Mouse (Mus musculus): ENCODE data around the gene Nt5m. TPM values are rescaled to one million over a fixed set of nuclear protein-coding genes. Genes with fewer than 3 reads are reported as not detected.

The Nt5m gene
- polyA plus RNA-seq, 1 experiment from 2014 or later: 37.1 TPM

GRCm38 (mm10) chr11:59885217-59885986 is 46.2 kb downstream of the Nt5m start:
- no peaks in the 10 kb centered on the region for H3K4me1 ChIP-seq (ENCODE audit: control insufficient read depth, insufficient read depth, low read length)
- peak; percentile 36 for DNase-seq (ENCODE audit: low spot score)

DNA sequence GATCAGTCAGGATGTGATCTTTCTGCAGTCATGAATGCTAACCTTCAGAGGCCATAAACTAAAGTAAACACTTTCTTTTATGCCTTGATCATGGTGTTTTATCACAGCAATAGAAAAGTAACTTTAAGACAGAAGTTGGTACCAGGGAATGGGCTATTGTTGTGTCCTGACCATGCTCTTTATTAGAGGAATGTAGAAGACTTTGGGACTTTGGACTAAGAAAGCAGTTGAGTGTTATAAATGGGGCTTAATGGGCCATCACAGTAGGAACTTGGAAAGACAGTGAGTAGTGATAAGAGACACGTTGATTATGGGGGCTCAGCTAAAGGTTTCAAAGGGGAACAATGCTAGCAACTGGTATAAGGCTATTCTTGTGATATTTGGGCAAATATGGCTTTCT is 47.7 kb downstream of the Nt5m start:
- Histone ChIP-seq H3K9ac (replicated peaks; ENCODE audit: low read length) (no peak overlapping the region), H3K4me2 (ENCODE audit: low read depth, low read length) (no peak overlapping the region), H3K27me3 (ENCODE audit: control insufficient read depth, insufficient read depth, low read length) (no peaks in the 10 kb centered on the region), H3K4me3 (ENCODE audit: low read depth, low read length) (no peak overlapping the region), H3K4me1 (ENCODE audit: control insufficient read depth, insufficient read depth, low read length) (no peaks in the 10 kb centered on the region), H3K36me3 (replicated peaks; ENCODE audit: control insufficient read depth, insufficient read depth, low read depth, low read length) (no peaks in the 10 kb centered on the region), H3K9me3 (replicated peaks; ENCODE audit: control insufficient read depth, low read length) (no peaks in the 10 kb centered on the region), H3K27ac (replicated peaks; ENCODE audit: low read depth, low read length) (no peak overlapping the region)
- ATAC-seq (replicated peaks; ENCODE audit: insufficient number of reproducible peaks, low FRiP score, low TSS enrichment, low read depth): no peak
- WGBS: 89% methylated on average over 1 of the region's 1 CpGs
- no peak for DNase-seq (ENCODE audit: low spot score)

More at GRCm38 (mm10) chr11:59885217-59885986, 46.2 kb downstream of the Nt5m start:
- no peak overlapping the region for H3K4me3 ChIP-seq (ENCODE audit: low read depth, low read length)
- H3K9ac ChIP-seq (replicated peaks; ENCODE audit: low read length): no peak overlapping the region
- H3K36me3 ChIP-seq (replicated peaks; ENCODE audit: control insufficient read depth, insufficient read depth, low read depth, low read length): no peaks in the 10 kb centered on the region
- WGBS: 52% methylated on average over 17 of the region's 17 CpGs
- H3K4me2 ChIP-seq (ENCODE audit: low read depth, low read length): no peak overlapping the region
- H3K9me3 ChIP-seq (replicated peaks; ENCODE audit: control insufficient read depth, low read length): no peaks in the 10 kb centered on the region
- H3K27me3 ChIP-seq (ENCODE audit: control insufficient read depth, insufficient read depth, low read length): no peaks in the 10 kb centered on the region
- ATAC-seq (replicated peaks; ENCODE audit: insufficient number of reproducible peaks, low FRiP score, low TSS enrichment, low read depth): no peak
- H3K27ac ChIP-seq (replicated peaks; ENCODE audit: low read depth, low read length): no peak overlapping the region

- no peak overlapping the region for H3K4me3 ChIP-seq (ENCODE audit: low read depth, low read length)
- H3K27me3 ChIP-seq (ENCODE audit: control insufficient read depth, insufficient read depth, low read length): no peaks in the 10 kb centered on the region
- WGBS: 73% methylated on average over 5 of the region's 5 CpGs
- H3K27ac ChIP-seq (replicated peaks; ENCODE audit: low read depth, low read length): no peak overlapping the region
- H3K4me1 ChIP-seq (ENCODE audit: control insufficient read depth, insufficient read depth, low read length): no peaks in the 10 kb centered on the region
- H3K4me2 ChIP-seq (ENCODE audit: low read depth, low read length): no peak overlapping the region
- H3K9ac ChIP-seq (replicated peaks; ENCODE audit: low read length): no peak overlapping the region
- DNase-seq (ENCODE audit: low spot score): no peak
- no peaks in the 10 kb centered on the region for H3K36me3 ChIP-seq (replicated peaks; ENCODE audit: control insufficient read depth, insufficient read depth, low read depth, low read length)
- H3K9me3 ChIP-seq (replicated peaks; ENCODE audit: control insufficient read depth, low read length): no peaks in the 10 kb centered on the region
- ATAC-seq (replicated peaks; ENCODE audit: insufficient number of reproducible peaks, low FRiP score, low TSS enrichment, low read depth): no peak
Observed at GRCm38 (mm10) chr11:59888151-59888550, 48.9 kb downstream of the Nt5m start.

DNA sequence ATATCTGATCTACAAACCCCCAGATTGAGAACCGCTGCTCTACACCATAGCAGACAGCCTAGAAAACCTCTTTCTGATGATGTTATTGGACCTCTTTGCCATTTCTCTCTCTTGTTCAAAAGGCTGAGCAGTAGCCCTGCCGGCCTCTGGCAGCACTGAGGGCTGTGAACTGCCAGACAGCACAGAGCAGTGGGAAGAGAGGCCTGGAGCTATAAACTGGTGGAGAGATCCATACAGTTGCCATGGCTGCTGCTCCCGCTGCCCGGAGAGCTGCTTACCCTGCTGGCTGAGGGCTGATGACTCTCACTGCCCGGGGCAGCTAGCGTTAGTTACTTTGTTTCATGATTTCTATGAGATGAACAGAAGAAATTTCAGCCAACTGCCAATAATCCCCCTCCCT is 52.6 kb downstream of the Nt5m start:
- Histone ChIP-seq H3K36me3 (replicated peaks; ENCODE audit: control insufficient read depth, insufficient read depth, low read depth, low read length) (no peaks in the 10 kb centered on the region), H3K4me2 (ENCODE audit: low read depth, low read length) (no peak overlapping the region), H3K9me3 (replicated peaks; ENCODE audit: control insufficient read depth, low read length) (no peaks in the 10 kb centered on the region), H3K27ac (replicated peaks; ENCODE audit: low read depth, low read length) (no peak overlapping the region), H3K9ac (replicated peaks; ENCODE audit: low read length) (no peak overlapping the region), H3K4me1 (ENCODE audit: control insufficient read depth, insufficient read depth, low read length) (no peaks in the 10 kb centered on the region), H3K4me3 (ENCODE audit: low read depth, low read length) (no peak overlapping the region), H3K27me3 (ENCODE audit: control insufficient read depth, insufficient read depth, low read length) (no peaks in the 10 kb centered on the region)
- no peak for DNase-seq (ENCODE audit: low spot score)
- no peak for ATAC-seq (replicated peaks; ENCODE audit: insufficient number of reproducible peaks, low FRiP score, low TSS enrichment, low read depth)
- WGBS: 62% methylated on average over 6 of the region's 6 CpGs

DNA sequence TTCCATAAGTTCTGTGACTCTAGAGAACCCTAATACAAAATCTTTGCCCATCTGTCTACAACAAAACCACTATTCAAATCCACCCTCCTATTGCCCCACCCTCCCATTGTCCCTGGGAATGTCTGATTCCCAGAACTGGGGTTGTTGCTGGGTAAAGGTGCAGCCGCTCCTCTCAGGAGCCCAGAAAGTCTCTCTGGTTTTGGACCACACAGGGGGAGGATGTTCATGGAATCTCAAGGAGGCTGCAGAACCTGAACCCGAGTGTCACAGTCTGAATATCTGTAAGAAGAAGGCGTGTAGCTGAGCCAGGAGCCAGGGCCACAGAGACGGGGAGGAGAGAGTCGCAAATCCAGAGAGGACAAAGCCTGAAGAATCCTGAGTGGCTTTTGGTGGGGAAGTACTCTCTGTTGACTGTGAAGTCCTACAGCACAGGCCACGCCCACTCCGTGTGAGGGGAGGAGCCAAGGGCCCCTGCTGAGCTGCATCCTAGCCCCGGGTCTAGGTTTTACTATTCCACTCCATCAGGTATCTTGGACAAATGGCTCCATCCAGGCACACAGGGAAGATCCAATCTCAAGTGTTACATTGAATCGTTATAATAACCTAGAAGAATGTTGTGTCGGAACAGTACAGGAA is 54.0 kb downstream of the Nt5m start:
- Histone ChIP-seq H3K4me1 (ENCODE audit: control insufficient read depth, insufficient read depth, low read length) (no peaks in the 10 kb centered on the region), H3K27me3 (ENCODE audit: control insufficient read depth, insufficient read depth, low read length) (no peaks in the 10 kb centered on the region), H3K27ac (replicated peaks; ENCODE audit: low read depth, low read length) (no peak overlapping the region), H3K36me3 (replicated peaks; ENCODE audit: control insufficient read depth, insufficient read depth, low read depth, low read length) (no peaks in the 10 kb centered on the region), H3K9me3 (replicated peaks; ENCODE audit: control insufficient read depth, low read length) (no peaks in the 10 kb centered on the region), H3K4me3 (ENCODE audit: low read depth, low read length) (no peak overlapping the region), H3K4me2 (ENCODE audit: low read depth, low read length) (no peak overlapping the region), H3K9ac (replicated peaks; ENCODE audit: low read length) (no peak overlapping the region)
- 68% methylated on average over 10 of the region's 10 CpGs for WGBS
- ATAC-seq (replicated peaks; ENCODE audit: insufficient number of reproducible peaks, low FRiP score, low TSS enrichment, low read depth) (no peak), DNase-seq (ENCODE audit: low spot score) (no peak)

DNA sequence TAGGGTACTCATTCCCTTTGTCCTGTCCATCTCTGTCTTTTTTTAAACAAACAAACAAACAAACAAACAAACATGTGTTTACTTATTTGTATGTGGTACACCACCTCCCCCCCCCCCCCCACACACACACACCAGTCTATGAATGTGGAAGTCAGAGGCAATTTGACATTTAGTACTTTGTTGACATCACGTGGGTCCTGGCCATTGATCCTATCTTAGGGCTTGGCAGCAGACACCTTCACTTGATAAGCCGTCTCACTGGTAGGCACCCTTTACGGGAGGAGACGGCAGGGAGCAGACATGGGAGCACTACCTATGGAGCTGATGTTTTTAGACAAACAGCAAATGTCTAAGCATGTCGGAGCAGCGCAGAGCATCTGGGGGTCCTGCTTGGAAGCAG is 55.7 kb downstream of the Nt5m start:
- Histone ChIP-seq H3K4me3 (ENCODE audit: low read depth, low read length) (no peak overlapping the region), H3K4me2 (ENCODE audit: low read depth, low read length) (no peak overlapping the region), H3K4me1 (ENCODE audit: control insufficient read depth, insufficient read depth, low read length) (no peaks in the 10 kb centered on the region), H3K9me3 (replicated peaks; ENCODE audit: control insufficient read depth, low read length) (no peaks in the 10 kb centered on the region), H3K27ac (replicated peaks; ENCODE audit: low read depth, low read length) (no peak overlapping the region), H3K9ac (replicated peaks; ENCODE audit: low read length) (no peak overlapping the region), H3K27me3 (ENCODE audit: control insufficient read depth, insufficient read depth, low read length) (no peaks in the 10 kb centered on the region), H3K36me3 (replicated peaks; ENCODE audit: control insufficient read depth, insufficient read depth, low read depth, low read length) (no peaks in the 10 kb centered on the region)
- 82% methylated on average over 6 of the region's 6 CpGs for WGBS
- ATAC-seq (replicated peaks; ENCODE audit: insufficient number of reproducible peaks, low FRiP score, low TSS enrichment, low read depth) (no peak), DNase-seq (ENCODE audit: low spot score) (no peak)

- ATAC-seq (replicated peaks; ENCODE audit: insufficient number of reproducible peaks, low FRiP score, low TSS enrichment, low read depth): no peak
- no peak overlapping the region for H3K4me2 ChIP-seq (ENCODE audit: low read depth, low read length)
- no peak for DNase-seq (ENCODE audit: low spot score)
- no peak overlapping the region for H3K9ac ChIP-seq (replicated peaks; ENCODE audit: low read length)
- H3K9me3 ChIP-seq (replicated peaks; ENCODE audit: control insufficient read depth, low read length): no peaks in the 10 kb centered on the region
- no peak overlapping the region for H3K4me3 ChIP-seq (ENCODE audit: low read depth, low read length)
- 66% methylated on average over 8 of the region's 8 CpGs for WGBS
- H3K27ac ChIP-seq (replicated peaks; ENCODE audit: low read depth, low read length): no peak overlapping the region
- H3K27me3 ChIP-seq (ENCODE audit: control insufficient read depth, insufficient read depth, low read length): no peaks in the 10 kb centered on the region
- no peaks in the 10 kb centered on the region for H3K36me3 ChIP-seq (replicated peaks; ENCODE audit: control insufficient read depth, insufficient read depth, low read depth, low read length)
- no peaks in the 10 kb centered on the region for H3K4me1 ChIP-seq (ENCODE audit: control insufficient read depth, insufficient read depth, low read length)
Observed at GRCm38 (mm10) chr11:59895316-59895715, 56.1 kb downstream of the Nt5m start.

- no peaks in the 10 kb centered on the region for H3K36me3 ChIP-seq (replicated peaks; ENCODE audit: control insufficient read depth, insufficient read depth, low read depth, low read length)
- no peak overlapping the region for H3K4me2 ChIP-seq (ENCODE audit: low read depth, low read length)
- no peak overlapping the region for H3K9ac ChIP-seq (replicated peaks; ENCODE audit: low read length)
- DNase-seq (ENCODE audit: low spot score): no peak
- no peaks in the 10 kb centered on the region for H3K4me1 ChIP-seq (ENCODE audit: control insufficient read depth, insufficient read depth, low read length)
- H3K27me3 ChIP-seq (ENCODE audit: control insufficient read depth, insufficient read depth, low read length): no peaks in the 10 kb centered on the region
- 79% methylated on average over 11 of the region's 11 CpGs for WGBS
- H3K4me3 ChIP-seq (ENCODE audit: low read depth, low read length): no peak overlapping the region
- no peak for ATAC-seq (replicated peaks; ENCODE audit: insufficient number of reproducible peaks, low FRiP score, low TSS enrichment, low read depth)
- H3K27ac ChIP-seq (replicated peaks; ENCODE audit: low read depth, low read length): no peak overlapping the region
- no peaks in the 10 kb centered on the region for H3K9me3 ChIP-seq (replicated peaks; ENCODE audit: control insufficient read depth, low read length)
Observed at GRCm38 (mm10) chr11:59897981-59898599, 58.8 kb downstream of the Nt5m start.

Measured in embryonic facial prominence, embryonic 11.5 days (tissue).